Mouse (Mus musculus): Measurements from ENCODE around the gene Psmb3. TPM values are rescaled to one million over a fixed set of nuclear protein-coding genes. Genes with fewer than 3 reads are reported as not detected.
"Not testable (repeated sequence)": the region's sequence is repeated elsewhere in the genome, so short reads cannot be mapped to it uniquely, and the experiment has no call there.

The Psmb3 gene
- polyA plus RNA-seq, 1 experiment from 2014 or later: 468 TPM

GRCm38 (mm10) chr11:97701581-97702392, 1.4 kb upstream of the Psmb3 start:
- Histone ChIP-seq H3K36me3 (ENCODE audit: control insufficient read depth, insufficient read depth, low read length) (0 out of 2 replicates have a peak, but pooled peaks cover 2% of the 10 kb centered on the region), H3K4me2 (replicated peaks; ENCODE audit: low read depth, low read length) (peak overlapping the region; percentile 96), H3K9ac (ENCODE audit: low read depth, low read length) (no peak overlapping the region; the same call in 1 of the 2 replicates), H3K4me3 (ENCODE audit: low read depth, low read length) (peak overlapping the region; percentile 85), H3K4me1 (replicated peaks; ENCODE audit: control insufficient read depth, insufficient read depth, low read length) (peaks cover 14% of the 10 kb centered on the region), H3K27me3 (ENCODE audit: control insufficient read depth, insufficient read depth, low read length) (no peaks in the 10 kb centered on the region), H3K9me3 (ENCODE audit: control insufficient read depth, low read length) (no peaks in the 10 kb centered on the region), H3K27ac (ENCODE audit: low read depth, low read length) (no peak overlapping the region)
- 57% methylated on average over 15 of the region's 15 CpGs for WGBS
- ATAC-seq (ENCODE audit: low FRiP score): no peak
- DNase-seq (ENCODE audit: low spot score): no peak

- H3K27me3 ChIP-seq (ENCODE audit: control insufficient read depth, insufficient read depth, low read length): no peaks in the 10 kb centered on the region
- peaks cover 14% of the 10 kb centered on the region for H3K4me1 ChIP-seq (replicated peaks; ENCODE audit: control insufficient read depth, insufficient read depth, low read length)
- H3K9me3 ChIP-seq (ENCODE audit: control insufficient read depth, low read length): no peaks in the 10 kb centered on the region
- WGBS: under 1% methylated on average over 24 of the region's 24 CpGs
- 0 out of 2 replicates have a peak, but pooled peaks cover 4% of the 10 kb centered on the region for H3K36me3 ChIP-seq (ENCODE audit: control insufficient read depth, insufficient read depth, low read length)
- peak overlapping the region; percentile 85 for H3K4me3 ChIP-seq (ENCODE audit: low read depth, low read length)
- H3K4me2 ChIP-seq (replicated peaks; ENCODE audit: low read depth, low read length): peak overlapping the region; percentile 96
- DNase-seq (ENCODE audit: low spot score) (peak; percentile 94), ATAC-seq (ENCODE audit: low FRiP score) (no peak)
- peak overlapping the region; percentile 61 for H3K9ac ChIP-seq (ENCODE audit: low read depth, low read length)
- H3K27ac ChIP-seq (ENCODE audit: low read depth, low read length): peak overlapping the region; percentile 72; the same call in 1 of the 2 replicates
Measured at GRCm38 (mm10) chr11:97702393-97702745, 830 bp upstream of the Psmb3 start.

- H3K9ac ChIP-seq (ENCODE audit: low read depth, low read length); H3K9me3 ChIP-seq (ENCODE audit: control insufficient read depth, low read length); H3K27ac ChIP-seq (ENCODE audit: low read depth, low read length); DNase-seq (ENCODE audit: low spot score); H3K4me2 ChIP-seq (replicated peaks; ENCODE audit: low read depth, low read length); ATAC-seq (ENCODE audit: low FRiP score); H3K4me1 ChIP-seq (replicated peaks; ENCODE audit: control insufficient read depth, insufficient read depth, low read length); H3K4me3 ChIP-seq (ENCODE audit: low read depth, low read length); H3K27me3 ChIP-seq (ENCODE audit: control insufficient read depth, insufficient read depth, low read length): not testable (repeated sequence)
- 74% methylated on average over 2 of the region's 2 CpGs for WGBS
- H3K36me3 ChIP-seq (ENCODE audit: control insufficient read depth, insufficient read depth, low read length): peaks cover 11% of the 10 kb centered on the region; the same call in 1 of the 2 replicates
Measured at GRCm38 (mm10) chr11:97710067-97710466, 6.9 kb downstream of the Psmb3 start.

GRCm38 (mm10) chr11:97711200-97711900, 8.2 kb downstream of the Psmb3 start:
- DNase-seq (ENCODE audit: low spot score) (no peak), ATAC-seq (ENCODE audit: low FRiP score) (no peak)
- Histone ChIP-seq H3K27ac (ENCODE audit: low read depth, low read length) (no peak overlapping the region), H3K4me3 (ENCODE audit: low read depth, low read length) (no peak overlapping the region), H3K9me3 (ENCODE audit: control insufficient read depth, low read length) (no peaks in the 10 kb centered on the region), H3K36me3 (ENCODE audit: control insufficient read depth, insufficient read depth, low read length) (peaks cover 11% of the 10 kb centered on the region; the same call in 1 of the 2 replicates), H3K9ac (ENCODE audit: low read depth, low read length) (no peak overlapping the region), H3K4me1 (replicated peaks; ENCODE audit: control insufficient read depth, insufficient read depth, low read length) (no peaks in the 10 kb centered on the region), H3K4me2 (replicated peaks; ENCODE audit: low read depth, low read length) (no peak overlapping the region), H3K27me3 (ENCODE audit: control insufficient read depth, insufficient read depth, low read length) (no peaks in the 10 kb centered on the region)
- 90% methylated on average over 13 of the region's 13 CpGs for WGBS

GRCm38 (mm10) chr11:97712286-97712685, 9.1 kb downstream of the Psmb3 start:
- H3K36me3 ChIP-seq (ENCODE audit: control insufficient read depth, insufficient read depth, low read length): peaks cover 6% of the 10 kb centered on the region; the same call in 1 of the 2 replicates

GRCm38 (mm10) chr11:97713896-97714295, 10.7 kb downstream of the Psmb3 start:
- peaks cover 10% of the 10 kb centered on the region; the same call in 1 of the 2 replicates for H3K36me3 ChIP-seq (ENCODE audit: control insufficient read depth, insufficient read depth, low read length)
- ATAC-seq (ENCODE audit: low FRiP score): no peak
- 87% methylated on average over 8 of the region's 8 CpGs for WGBS

More at GRCm38 (mm10) chr11:97712286-97712685, 9.1 kb downstream of the Psmb3 start:
- Histone ChIP-seq H3K27ac (ENCODE audit: low read depth, low read length) (no peak overlapping the region), H3K27me3 (ENCODE audit: control insufficient read depth, insufficient read depth, low read length) (no peaks in the 10 kb centered on the region), H3K9ac (ENCODE audit: low read depth, low read length) (no peak overlapping the region), H3K4me3 (ENCODE audit: low read depth, low read length) (no peak overlapping the region), H3K4me2 (replicated peaks; ENCODE audit: low read depth, low read length) (no peak overlapping the region), H3K9me3 (ENCODE audit: control insufficient read depth, low read length) (no peaks in the 10 kb centered on the region), H3K4me1 (replicated peaks; ENCODE audit: control insufficient read depth, insufficient read depth, low read length) (no peaks in the 10 kb centered on the region)
- 94% methylated on average over 15 of the region's 15 CpGs for WGBS
- no peak for ATAC-seq (ENCODE audit: low FRiP score)
- DNase-seq (ENCODE audit: low spot score): no peak

GRCm38 (mm10) chr11:97714356-97714755, 11.2 kb downstream of the Psmb3 start:
- H3K4me3 ChIP-seq (ENCODE audit: low read depth, low read length): no peak overlapping the region
- no peaks in the 10 kb centered on the region for H3K4me1 ChIP-seq (replicated peaks; ENCODE audit: control insufficient read depth, insufficient read depth, low read length)
- H3K27ac ChIP-seq (ENCODE audit: low read depth, low read length): no peak overlapping the region
- H3K27me3 ChIP-seq (ENCODE audit: control insufficient read depth, insufficient read depth, low read length): no peaks in the 10 kb centered on the region
- no peaks in the 10 kb centered on the region for H3K9me3 ChIP-seq (ENCODE audit: control insufficient read depth, low read length)
- WGBS: 91% methylated on average over 3 of the region's 3 CpGs
- ATAC-seq (ENCODE audit: low FRiP score) (no peak), DNase-seq (ENCODE audit: low spot score) (no peak)
- H3K36me3 ChIP-seq (ENCODE audit: control insufficient read depth, insufficient read depth, low read length): peaks cover 10% of the 10 kb centered on the region; the same call in 1 of the 2 replicates
- no peak overlapping the region for H3K4me2 ChIP-seq (replicated peaks; ENCODE audit: low read depth, low read length)
- no peak overlapping the region for H3K9ac ChIP-seq (ENCODE audit: low read depth, low read length)

More at GRCm38 (mm10) chr11:97713896-97714295, 10.7 kb downstream of the Psmb3 start:
- Histone ChIP-seq H3K4me1 (replicated peaks; ENCODE audit: control insufficient read depth, insufficient read depth, low read length) (no peaks in the 10 kb centered on the region), H3K9me3 (ENCODE audit: control insufficient read depth, low read length) (no peaks in the 10 kb centered on the region), H3K4me3 (ENCODE audit: low read depth, low read length) (no peak overlapping the region), H3K27ac (ENCODE audit: low read depth, low read length) (no peak overlapping the region), H3K4me2 (replicated peaks; ENCODE audit: low read depth, low read length) (no peak overlapping the region), H3K27me3 (ENCODE audit: control insufficient read depth, insufficient read depth, low read length) (no peaks in the 10 kb centered on the region), H3K9ac (ENCODE audit: low read depth, low read length) (no peak overlapping the region)
- DNase-seq (ENCODE audit: low spot score): no peak

- no peaks in the 10 kb centered on the region for H3K4me1 ChIP-seq (replicated peaks; ENCODE audit: control insufficient read depth, insufficient read depth, low read length)
- no peaks in the 10 kb centered on the region for H3K27me3 ChIP-seq (ENCODE audit: control insufficient read depth, insufficient read depth, low read length)
- DNase-seq (ENCODE audit: low spot score) (no peak), ATAC-seq (ENCODE audit: low FRiP score) (no peak)
- peaks cover 10% of the 10 kb centered on the region; the same call in 1 of the 2 replicates for H3K36me3 ChIP-seq (ENCODE audit: control insufficient read depth, insufficient read depth, low read length)
- H3K4me2 ChIP-seq (replicated peaks; ENCODE audit: low read depth, low read length): no peak overlapping the region
- no peak overlapping the region for H3K27ac ChIP-seq (ENCODE audit: low read depth, low read length)
- no peak overlapping the region for H3K4me3 ChIP-seq (ENCODE audit: low read depth, low read length)
- no peak overlapping the region for H3K9ac ChIP-seq (ENCODE audit: low read depth, low read length)
- H3K9me3 ChIP-seq (ENCODE audit: control insufficient read depth, low read length): no peaks in the 10 kb centered on the region
- 93% methylated on average over 14 of the region's 14 CpGs for WGBS
Measured at GRCm38 (mm10) chr11:97714784-97715760, 11.9 kb downstream of the Psmb3 start.
